Mouse (Mus musculus): ENCODE measurements around the gene Tspan2. TPM values are rescaled to one million over a fixed set of nuclear protein-coding genes. Genes with fewer than 3 reads are reported as not detected.

Tspan2 gene
- 0.99 and 2.0 TPM in 2 replicates for polyA plus RNA-seq (2012; rRNA removed)

DNA sequence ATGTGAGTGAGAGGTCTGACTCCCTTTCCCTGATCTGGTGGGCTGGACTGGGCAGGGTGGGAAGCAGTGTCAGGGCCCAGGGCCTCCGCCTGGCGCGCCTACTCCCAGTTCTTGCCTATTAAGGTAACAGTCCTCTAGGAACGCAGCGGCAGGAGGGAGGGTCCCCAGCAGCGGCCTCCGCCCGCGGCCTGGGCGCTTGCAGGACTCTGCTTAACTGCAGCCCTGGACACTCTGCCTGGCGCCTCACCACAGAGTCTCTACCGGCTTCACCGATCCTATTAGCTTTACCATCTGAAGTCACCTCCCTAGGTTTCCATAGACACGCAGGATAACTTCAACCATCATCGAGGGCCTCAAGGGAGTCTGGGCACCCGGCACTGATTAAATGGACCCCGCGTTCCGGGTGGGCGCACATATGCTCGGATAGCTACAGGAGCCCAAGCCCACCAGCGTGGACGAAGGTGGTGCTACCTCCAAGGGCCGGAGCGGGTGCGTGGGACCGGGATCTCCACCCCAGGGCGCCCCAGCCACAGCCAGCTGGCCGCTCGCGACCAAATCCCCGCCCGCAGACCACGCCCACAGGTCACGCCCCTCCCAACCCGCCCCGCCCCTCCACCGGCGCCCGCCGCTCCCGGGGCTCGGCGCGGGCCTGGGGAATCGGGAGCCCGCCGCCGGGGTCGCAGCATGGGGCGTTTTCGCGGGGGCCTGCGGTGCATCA, at the start of gene Tspan2:
Gene Tspan2 (plus strand): TSS at position 217 of the 718 bp plus-strand sequence.

DNA sequence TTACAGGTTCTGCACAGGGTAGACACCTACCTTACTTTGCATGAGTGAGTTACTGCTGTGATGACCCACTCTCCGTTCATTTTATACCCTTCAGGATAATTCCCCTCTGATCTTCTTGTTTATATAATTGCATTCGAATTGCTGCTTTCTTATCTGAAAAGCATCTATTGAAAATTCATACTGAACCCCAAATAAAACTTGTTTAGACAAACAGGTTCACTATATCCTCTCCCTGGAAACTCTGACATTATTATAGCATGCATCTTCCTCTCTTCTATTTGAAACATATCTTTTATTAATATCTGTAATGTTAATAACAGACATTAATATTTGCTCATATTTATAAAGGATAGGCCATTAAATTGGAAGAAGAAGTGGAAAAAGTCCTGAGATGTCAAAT, 48.3 kb downstream of the Tspan2 start, which contains the start of gene Tshb:
Gene Tshb (minus strand): TSS at position 101 of the 400 bp plus-strand sequence.

Other genes starting within 250 kb of the Tspan2 start
- gene Tshb, start 48.2 kb downstream of the Tspan2 start, polyA plus RNA-seq (2012; rRNA removed), result not detected in 2 replicates
- gene Sycp1, start 201.6 kb downstream of the Tspan2 start, polyA plus RNA-seq (2012; rRNA removed), result not detected in 2 replicates
- gene Nr1h5, start 229.6 kb downstream of the Tspan2 start, polyA plus RNA-seq (2012; rRNA removed), result not detected in 2 replicates